Mouse (Mus musculus) small intestine, adult 2 months (tissue): ENCODE data around the gene Fli1.

ENCODE experiments used
- CTCF ChIP-seq: fragments of 200-500 bp; IDR thresholded peaks from 2 replicates; pipeline ENCODE4 v1.5.1; 2012; ENCODE audit warnings: low read depth, mild to moderate bottlenecking, control low read depth, inconsistent platforms, low read length, moderate library complexity, mixed read lengths; ENCODE audit not compliant: insufficient replicate concordance, insufficient read length; ENCODE audit errors: extremely low read depth
- POLR2A ChIP-seq: fragments of 200-500 bp; IDR thresholded peaks from 2 replicates; pipeline ENCODE4 v1.6.1; 2012; ENCODE audit warnings: low read depth, mild to moderate bottlenecking, control low read depth, inconsistent platforms, low read length, moderate library complexity

DNA sequence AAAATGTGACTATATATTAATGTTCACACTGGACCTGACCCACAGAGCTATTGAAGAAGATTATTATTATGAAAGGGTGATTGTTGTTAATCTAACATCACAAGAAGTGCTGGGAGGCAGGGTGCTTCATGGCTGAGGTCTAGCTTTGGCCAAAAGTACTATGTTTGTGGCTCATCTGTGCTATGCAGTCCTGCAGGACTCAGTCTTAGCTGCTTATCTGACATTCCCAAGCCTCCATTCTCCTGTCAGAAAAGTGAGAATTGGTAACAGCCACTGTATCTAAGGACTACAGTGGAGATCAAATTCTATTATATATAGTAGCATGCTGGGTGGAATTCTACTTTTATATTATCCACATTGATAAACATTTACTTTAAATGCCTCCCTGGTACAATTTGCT lies 16.8 kb upstream of the Fli1 start:
- TF ChIP-seq POLR2A (no peak), CTCF (no peak)
